Mouse (Mus musculus): ENCODE data around the gene Plch2. TPM values are rescaled to one million over a fixed set of nuclear protein-coding genes. Genes with fewer than 3 reads are reported as not detected.

Gene Plch2
- polyA plus RNA-seq, 1 experiment = 0.23 TPM

GRCm38 (mm10) chr4:155007641-155008040 lies 48.9 kb downstream of the Plch2 start:
- Histone ChIP-seq H3K4me3 (ENCODE audit: insufficient read depth, low read length) (no peak overlapping the region), H3K27ac (ENCODE audit: insufficient read depth, low read length) (no peak overlapping the region), H3K4me1 (ENCODE audit: control insufficient read depth, insufficient read depth, low read length) (no peaks in the 10 kb centered on the region)
- TF ChIP-seq CTCF (IDR thresholded peaks at IDR 0.05; ENCODE audit: borderline replicate concordance, insufficient read depth, low read length) (no peak), POLR2A (IDR thresholded peaks at IDR 0.05; ENCODE audit: low read depth, low read length) (no peak)

- TF ChIP-seq POLR2A (IDR thresholded peaks at IDR 0.05; ENCODE audit: low read depth, low read length) = no peak
- no peak for TF ChIP-seq CTCF (IDR thresholded peaks at IDR 0.05; ENCODE audit: borderline replicate concordance, insufficient read depth, low read length)
- Histone ChIP-seq H3K4me3 (ENCODE audit: insufficient read depth, low read length) (no peak overlapping the region), H3K4me1 (ENCODE audit: control insufficient read depth, insufficient read depth, low read length) (no peaks in the 10 kb centered on the region), H3K27ac (ENCODE audit: insufficient read depth, low read length) (no peak overlapping the region)
Measured at GRCm38 (mm10) chr4:155006296-155006695, 50.3 kb downstream of the Plch2 start.

- Histone ChIP-seq H3K27ac (ENCODE audit: insufficient read depth, low read length) (no peak overlapping the region), H3K4me1 (ENCODE audit: control insufficient read depth, insufficient read depth, low read length) (no peaks in the 10 kb centered on the region), H3K4me3 (ENCODE audit: insufficient read depth, low read length) (no peak overlapping the region)
- TF ChIP-seq POLR2A (IDR thresholded peaks at IDR 0.05; ENCODE audit: low read depth, low read length) (no peak), CTCF (IDR thresholded peaks at IDR 0.05; ENCODE audit: borderline replicate concordance, insufficient read depth, low read length) (no peak)
Measured at GRCm38 (mm10) chr4:155005278-155005677, 51.3 kb downstream of the Plch2 start.

- Histone ChIP-seq H3K27ac (ENCODE audit: insufficient read depth, low read length) (no peak overlapping the region), H3K4me3 (ENCODE audit: insufficient read depth, low read length) (no peak overlapping the region)
- no peak for TF ChIP-seq CTCF (IDR thresholded peaks at IDR 0.05; ENCODE audit: borderline replicate concordance, insufficient read depth, low read length)
Measured at GRCm38 (mm10) chr4:154999379-154999778, 57.2 kb downstream of the Plch2 start.

GRCm38 (mm10) chr4:154996572-154997154 lies 59.9 kb downstream of the Plch2 start:
- Histone ChIP-seq H3K4me3 (ENCODE audit: insufficient read depth, low read length) (no peak overlapping the region), H3K27ac (ENCODE audit: insufficient read depth, low read length) (no peak overlapping the region), H3K4me1 (ENCODE audit: control insufficient read depth, insufficient read depth, low read length) (no peaks in the 10 kb centered on the region)
- TF ChIP-seq POLR2A (IDR thresholded peaks at IDR 0.05; ENCODE audit: low read depth, low read length) (no peak), CTCF (IDR thresholded peaks at IDR 0.05; ENCODE audit: borderline replicate concordance, insufficient read depth, low read length) (no peak)

More at GRCm38 (mm10) chr4:154999379-154999778, 57.2 kb downstream of the Plch2 start:
- no peaks in the 10 kb centered on the region for H3K4me1 ChIP-seq (ENCODE audit: control insufficient read depth, insufficient read depth, low read length)

- Histone ChIP-seq H3K4me3 (ENCODE audit: insufficient read depth, low read length) (no peak overlapping the region), H3K27ac (ENCODE audit: insufficient read depth, low read length) (no peak overlapping the region), H3K4me1 (ENCODE audit: control insufficient read depth, insufficient read depth, low read length) (no peaks in the 10 kb centered on the region)
- TF ChIP-seq POLR2A (IDR thresholded peaks at IDR 0.05; ENCODE audit: low read depth, low read length) = no peak
- no peak for TF ChIP-seq CTCF (IDR thresholded peaks at IDR 0.05; ENCODE audit: borderline replicate concordance, insufficient read depth, low read length)
Measured at GRCm38 (mm10) chr4:154994876-154995275, 61.7 kb downstream of the Plch2 start.

- H3K27ac ChIP-seq (ENCODE audit: insufficient read depth, low read length) = no peak overlapping the region
- no peak overlapping the region for H3K4me3 ChIP-seq (ENCODE audit: insufficient read depth, low read length)
- TF ChIP-seq CTCF (IDR thresholded peaks at IDR 0.05; ENCODE audit: borderline replicate concordance, insufficient read depth, low read length) (no peak), POLR2A (IDR thresholded peaks at IDR 0.05; ENCODE audit: low read depth, low read length) (no peak)
- H3K4me1 ChIP-seq (ENCODE audit: control insufficient read depth, insufficient read depth, low read length) = no peaks in the 10 kb centered on the region
Measured at GRCm38 (mm10) chr4:154986750-154987149, 69.8 kb downstream of the Plch2 start.

- Histone ChIP-seq H3K4me3 (ENCODE audit: insufficient read depth, low read length) (no peak overlapping the region), H3K27ac (ENCODE audit: insufficient read depth, low read length) (no peak overlapping the region), H3K4me1 (ENCODE audit: control insufficient read depth, insufficient read depth, low read length) (no peaks in the 10 kb centered on the region)
- TF ChIP-seq CTCF (IDR thresholded peaks at IDR 0.05; ENCODE audit: borderline replicate concordance, insufficient read depth, low read length) (peak; percentile 38; the same call in 1 of the 2 replicates), POLR2A (IDR thresholded peaks at IDR 0.05; ENCODE audit: low read depth, low read length) (no peak)
Measured at GRCm38 (mm10) chr4:154986096-154986495, 70.5 kb downstream of the Plch2 start.

- H3K4me3 ChIP-seq (ENCODE audit: insufficient read depth, low read length) = no peak overlapping the region
- no peak for TF ChIP-seq POLR2A (IDR thresholded peaks at IDR 0.05; ENCODE audit: low read depth, low read length)
- no peak for TF ChIP-seq CTCF (IDR thresholded peaks at IDR 0.05; ENCODE audit: borderline replicate concordance, insufficient read depth, low read length)
Measured at GRCm38 (mm10) chr4:154985151-154985777, 71.3 kb downstream of the Plch2 start.

GRCm38 (mm10) chr4:154983767-154984166 lies 72.8 kb downstream of the Plch2 start:
- no peaks in the 10 kb centered on the region for H3K4me1 ChIP-seq (ENCODE audit: control insufficient read depth, insufficient read depth, low read length)
- no peak for TF ChIP-seq CTCF (IDR thresholded peaks at IDR 0.05; ENCODE audit: borderline replicate concordance, insufficient read depth, low read length)
- TF ChIP-seq POLR2A (IDR thresholded peaks at IDR 0.05; ENCODE audit: low read depth, low read length) = no peak

More at GRCm38 (mm10) chr4:154985151-154985777, 71.3 kb downstream of the Plch2 start:
- Histone ChIP-seq H3K27ac (ENCODE audit: insufficient read depth, low read length) (no peak overlapping the region), H3K4me1 (ENCODE audit: control insufficient read depth, insufficient read depth, low read length) (no peaks in the 10 kb centered on the region)

More at GRCm38 (mm10) chr4:154983767-154984166, 72.8 kb downstream of the Plch2 start:
- Histone ChIP-seq H3K4me3 (ENCODE audit: insufficient read depth, low read length) (no peak overlapping the region), H3K27ac (ENCODE audit: insufficient read depth, low read length) (no peak overlapping the region)

All from embryonic fibroblast, embryonic 13.5 days (primary cell).